Comparison of ENCODE assay signal across 8 mouse cellular contexts in the genomic region with DNA sequence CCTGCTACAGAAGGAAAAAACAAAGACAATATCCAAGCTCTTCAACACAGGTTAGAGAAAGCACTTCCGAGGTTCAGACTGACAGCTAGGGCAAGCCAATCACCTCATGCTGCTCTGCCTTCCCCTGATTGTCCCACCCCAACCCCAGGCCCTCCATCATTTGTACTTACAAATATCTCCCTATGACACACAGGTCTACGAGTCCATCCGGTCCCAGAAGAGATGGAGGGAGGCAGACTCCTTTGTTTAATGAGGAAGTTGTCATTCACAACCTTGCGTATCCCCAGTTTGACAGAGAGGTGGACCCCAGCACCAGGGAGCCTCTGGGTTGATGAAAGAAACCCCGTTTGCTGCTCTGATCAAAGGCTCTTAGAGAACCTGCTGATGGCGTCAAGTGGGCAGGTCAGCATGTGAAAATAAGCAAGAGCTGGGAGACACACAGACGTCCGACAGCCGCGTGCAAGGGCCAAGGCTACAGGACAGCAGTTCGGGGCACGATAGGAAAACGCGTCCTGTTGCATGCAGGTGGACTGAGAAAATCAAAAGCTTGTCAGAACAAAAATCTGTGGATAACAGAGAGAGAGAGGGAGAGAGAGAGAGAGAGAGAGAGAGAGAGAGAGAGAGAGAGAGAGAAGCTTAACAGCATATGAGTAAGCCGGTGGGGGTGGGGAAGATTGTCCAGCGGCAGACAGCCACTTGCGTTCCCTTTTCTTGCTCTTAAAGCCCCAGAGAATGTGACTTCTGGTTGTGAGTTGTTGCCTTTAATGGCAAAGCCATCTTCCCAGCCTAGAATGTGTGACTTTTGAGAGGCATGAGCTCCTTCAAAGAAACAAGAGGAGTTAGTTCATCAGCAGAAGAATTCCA.
DNase-seq lines count a peak whose midpoint lies in the region; ATAC-seq and TF ChIP-seq lines count a peak whose summit lies in the region.

No protein-coding gene starts in this region.

- no peak overlapping the region for H3K9ac ChIP-seq in forebrain, embryonic 13.5 days
- H3K9ac ChIP-seq in forebrain, embryonic 11.5 days (ENCODE audit: low read length), result no peak overlapping the region
- H3K9ac ChIP-seq in liver, postnatal 0 days (replicated peaks), result no peak overlapping the region

- no peak for DNase-seq in forebrain, embryonic 11.5 days (ENCODE audit: low spot score)
- no peak for DNase-seq in testis, postnatal 14 days (ENCODE audit: low spot score)
- DNase-seq in liver, postnatal 0 days, result no peak
- peak; percentile 52 for DNase-seq in testis, postnatal 10 days (ENCODE audit: low spot score)
- DNase-seq in MN1 (ENCODE audit: low spot score), result no peak
- no peak for DNase-seq in cerebellum, adult 11-12 months

- H3K4me1 ChIP-seq in forebrain, embryonic 13.5 days, result peaks cover 8% of the 10 kb centered on the region
- no peaks in the 10 kb centered on the region for H3K4me1 ChIP-seq in forebrain, embryonic 11.5 days (replicated peaks; ENCODE audit: control insufficient read depth, insufficient read depth, low read length)
- peaks cover 6% of the 10 kb centered on the region; the same call in 1 of the 2 replicates for H3K4me1 ChIP-seq in testis, adult 2 months (ENCODE audit: control insufficient read depth, insufficient read depth, low read length)
- H3K4me1 ChIP-seq in liver, postnatal 0 days (ENCODE audit: insufficient read depth), result peaks cover 2% of the 10 kb centered on the region; the same call in 1 of the 2 replicates

- no peaks in the 10 kb centered on the region for H3K36me3 ChIP-seq in forebrain, embryonic 13.5 days (ENCODE audit: poor library complexity, severe bottlenecking)
- no peaks in the 10 kb centered on the region for H3K36me3 ChIP-seq in forebrain, embryonic 11.5 days (ENCODE audit: control insufficient read depth, insufficient read depth, low read length)
- no peaks in the 10 kb centered on the region for H3K36me3 ChIP-seq in testis, adult 2 months (ENCODE audit: control insufficient read depth, insufficient read depth, low read length)
- H3K36me3 ChIP-seq in liver, postnatal 0 days (replicated peaks; ENCODE audit: insufficient read depth, low read length), result no peaks in the 10 kb centered on the region

- TF ChIP-seq POLR2A in testis, adult 2 months (IDR thresholded peaks at IDR 0.05; ENCODE audit: control insufficient read depth, low read depth, low read length), result no peak

- no peak overlapping the region for H3K4me3 ChIP-seq in forebrain, embryonic 13.5 days
- H3K4me3 ChIP-seq in forebrain, embryonic 11.5 days (ENCODE audit: low read depth, low read length), result no peak overlapping the region
- H3K4me3 ChIP-seq in testis, adult 2 months (ENCODE audit: control insufficient read depth, low read depth, low read length), result no peak overlapping the region
- H3K4me3 ChIP-seq in liver, postnatal 0 days (ENCODE audit: low read depth, low read length), result no peak overlapping the region

- H3K4me2 ChIP-seq in forebrain, embryonic 13.5 days, result peak overlapping the region; percentile 25; the same call in 1 of the 2 replicates
- no peak overlapping the region for H3K4me2 ChIP-seq in forebrain, embryonic 11.5 days (ENCODE audit: low read depth, low read length, severe bottlenecking)
- peak overlapping the region; percentile 42; the same call in 1 of the 2 replicates for H3K4me2 ChIP-seq in liver, postnatal 0 days (ENCODE audit: low read depth, low read length)

- no peak for TF ChIP-seq CTCF in testis, adult 2 months (IDR thresholded peaks at IDR 0.05; ENCODE audit: control insufficient read depth, insufficient read depth, insufficient replicate concordance, low read depth, low read length)
- no peak for TF ChIP-seq CTCF in liver, postnatal 0 days (IDR thresholded peaks at IDR 0.05; ENCODE audit: low read depth)

- 47% methylated on average over 17 of the region's 17 CpGs for WGBS in forebrain, embryonic 13.5 days
- 43% methylated on average over 17 of the region's 17 CpGs for WGBS in forebrain, embryonic 11.5 days
- 28% methylated on average over 17 of the region's 17 CpGs for WGBS in liver, postnatal 0 days (ENCODE audit: insufficient replicate concordance)

- TF ChIP-seq EP300 in liver, postnatal 0 days (IDR thresholded peaks at IDR 0.05; ENCODE audit: low read depth), result no peak

- no peak overlapping the region for H3K27ac ChIP-seq in forebrain, embryonic 13.5 days
- H3K27ac ChIP-seq in forebrain, embryonic 11.5 days (ENCODE audit: low read depth, low read length), result no peak overlapping the region
- H3K27ac ChIP-seq in testis, adult 2 months (ENCODE audit: control insufficient read depth, insufficient read depth, low read depth, low read length), result peak overlapping the region; percentile 66
- H3K27ac ChIP-seq in liver, postnatal 0 days (ENCODE audit: low read depth), result no peak overlapping the region

- no peak for ATAC-seq in forebrain, embryonic 13.5 days
- ATAC-seq in forebrain, embryonic 11.5 days (replicated peaks; ENCODE audit: low FRiP score), result no peak
- ATAC-seq in liver, postnatal 0 days, result no peak

- no peaks in the 10 kb centered on the region for H3K9me3 ChIP-seq in forebrain, embryonic 13.5 days (replicated peaks)
- H3K9me3 ChIP-seq in forebrain, embryonic 11.5 days (ENCODE audit: control insufficient read depth, low read length), result no peaks in the 10 kb centered on the region
- H3K9me3 ChIP-seq in liver, postnatal 0 days (ENCODE audit: low read length), result no peaks in the 10 kb centered on the region

- peaks cover 8% of the 10 kb centered on the region; the same call in 1 of the 2 replicates for H3K27me3 ChIP-seq in forebrain, embryonic 13.5 days
- H3K27me3 ChIP-seq in forebrain, embryonic 11.5 days (ENCODE audit: control insufficient read depth, insufficient read depth, low read length), result no peaks in the 10 kb centered on the region; the same call in 1 of the 2 replicates
- H3K27me3 ChIP-seq in testis, adult 2 months (ENCODE audit: control insufficient read depth, insufficient read depth, low read length), result no peaks in the 10 kb centered on the region
- H3K27me3 ChIP-seq in liver, postnatal 0 days (ENCODE audit: insufficient read depth, low read length), result no peaks in the 10 kb centered on the region
